Mouse (Mus musculus) lung, embryonic 14.5 days (tissue): ENCODE measurements around the gene Sox14. TPM values are rescaled to one million over a fixed set of nuclear protein-coding genes. Genes with fewer than 3 reads are reported as not detected.

ENCODE experiments used
- ATAC-seq: fragments of 200-750 bp; cut with Nextera tagmentation; 2 replicates; pipeline ENCODE4 v1.8.0; 2017; ENCODE audit warnings: mild to moderate bottlenecking, moderate TSS enrichment, moderate library complexity; ENCODE audit not compliant: insufficient read depth
- DNase-seq: peaks from one replicate; pipeline ENCODE4 v3.0.0-alpha.2; 2015
- H3K27ac ChIP-seq: fragments of 300-500 bp; sonication (generic); 2 replicates; pipeline ENCODE4 v1.5.1; 2014; ENCODE audit warnings: low read depth, mild to moderate bottlenecking, moderate library complexity
- H3K27me3 ChIP-seq: fragments of 300-500 bp; sonication (generic); 2 replicates; pipeline ENCODE4 v1.6.1; 2014; ENCODE audit warnings: low read length, control low read depth; ENCODE audit not compliant: insufficient read depth
- H3K36me3 ChIP-seq: fragments of 300-500 bp; sonication (generic); 2 replicates; pipeline ENCODE4 v1.6.1; 2014; ENCODE audit warnings: control low read depth; ENCODE audit not compliant: insufficient read depth
- H3K4me1 ChIP-seq: fragments of 300-500 bp; sonication (generic); 2 replicates; pipeline ENCODE4 v1.6.1; 2014; ENCODE audit warnings: antibody characterized with exemption, control low read depth; ENCODE audit not compliant: insufficient read depth
- H3K4me2 ChIP-seq: fragments of 300-500 bp; sonication (generic); 2 replicates; pipeline ENCODE4 v1.6.1; 2014; ENCODE audit warnings: mild to moderate bottlenecking
- H3K4me3 ChIP-seq: fragments of 300-500 bp; sonication (generic); 2 replicates; pipeline ENCODE4 v1.5.1; 2014; ENCODE audit warnings: low read depth, low read length
- H3K9ac ChIP-seq: fragments of 300-500 bp; sonication (generic); 2 replicates; pipeline ENCODE4 v1.6.1; 2014
- H3K9me3 ChIP-seq: fragments of 300-500 bp; sonication (generic); 2 replicates; pipeline ENCODE4 v1.6.1; 2016; ENCODE audit warnings: low read depth, low read length, control low read depth
- CTCF ChIP-seq: IDR thresholded peaks from 2 replicates; pipeline ENCODE4 v1.5.1; 2016; ENCODE audit warnings: antibody characterized with exemption, low read depth
- WGBS: fragments of 180-500 bp; shearing (Covaris S2); extraction: QIAGEN DNeasy Blood & Tissue Kit; methylation state at CpG from one replicate; pipeline ENCODE4 v1.1.7; 2014; 5-methylcytosine and 5-hydroxymethylcytosine counted together
- polyA plus RNA-seq: library from polyadenylated mRNA; unstranded; fragments of >200 nt; fragmentation: Nextera tagmentation; extraction: Ambion mirVana; gene quantifications from 2 replicates; pipeline ENCODE4 v1.2.1, GENCODE M21; 2014

Sox14 gene
- polyA plus RNA-seq: 0.09 TPM in 1 of 2 replicates, not detected in the other

- H3K9ac ChIP-seq: no peak within 1 kb of the TSS
Observed at GRCm38 (mm10) chr9:99875618-99876372, at the start of gene Sox14. Sox14 (minus strand) TSS chr9:99876170.

DNA sequence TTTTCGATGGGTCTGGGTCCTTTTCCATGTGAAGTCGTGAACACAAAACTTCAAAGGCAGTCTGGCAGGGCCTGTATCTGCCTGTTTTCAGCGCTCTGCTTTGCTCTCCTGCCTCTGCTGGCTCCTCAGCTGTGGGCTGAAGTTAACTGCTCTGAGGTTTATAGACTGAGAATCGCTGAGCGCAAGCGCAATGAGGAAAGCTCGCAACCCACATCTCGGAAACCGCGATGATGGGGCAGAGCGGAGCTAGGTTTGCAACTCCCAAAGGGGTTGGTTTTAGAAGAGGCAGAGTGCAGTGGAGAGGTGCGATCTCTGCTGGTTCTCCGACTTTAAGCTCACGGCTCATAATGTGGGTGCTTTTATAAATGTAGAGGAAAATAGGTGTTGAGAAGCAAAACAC is 3.3 kb upstream of the Sox14 start:
- no peaks in the 10 kb centered on the region for H3K36me3 ChIP-seq
- TF ChIP-seq CTCF: no peak
- peaks cover 66% of the 10 kb centered on the region for H3K27me3 ChIP-seq
- DNase-seq (peak; percentile 51), ATAC-seq (no peak)
- WGBS: 2% methylated on average over 14 of the region's 14 CpGs
- H3K4me3 ChIP-seq: no peak overlapping the region
- no peak overlapping the region for H3K4me2 ChIP-seq
- H3K9me3 ChIP-seq: no peaks in the 10 kb centered on the region
- no peak overlapping the region for H3K27ac ChIP-seq
- no peaks in the 10 kb centered on the region; the same call in 1 of the 2 replicates for H3K4me1 ChIP-seq
- no peak overlapping the region for H3K9ac ChIP-seq

More at GRCm38 (mm10) chr9:99875618-99876372, at the start of gene Sox14:
- peak within 1 kb of the TSS; percentile 19 for H3K4me3 ChIP-seq
- no peak for TF ChIP-seq CTCF
- peaks cover 94% of the 10 kb centered on the region for H3K27me3 ChIP-seq
- no peaks in the 10 kb centered on the region; the same call in 1 of the 2 replicates for H3K4me1 ChIP-seq
- H3K4me2 ChIP-seq: peak within 1 kb of the TSS; percentile 51
- DNase-seq (peak; percentile 65), ATAC-seq (peak; percentile 37)
- H3K36me3 ChIP-seq: no peaks in the 10 kb centered on the region
- H3K9me3 ChIP-seq: no peaks in the 10 kb centered on the region
- no peak within 1 kb of the TSS for H3K27ac ChIP-seq
- WGBS: under 1% methylated on average over 47 of the region's 47 CpGs

DNA sequence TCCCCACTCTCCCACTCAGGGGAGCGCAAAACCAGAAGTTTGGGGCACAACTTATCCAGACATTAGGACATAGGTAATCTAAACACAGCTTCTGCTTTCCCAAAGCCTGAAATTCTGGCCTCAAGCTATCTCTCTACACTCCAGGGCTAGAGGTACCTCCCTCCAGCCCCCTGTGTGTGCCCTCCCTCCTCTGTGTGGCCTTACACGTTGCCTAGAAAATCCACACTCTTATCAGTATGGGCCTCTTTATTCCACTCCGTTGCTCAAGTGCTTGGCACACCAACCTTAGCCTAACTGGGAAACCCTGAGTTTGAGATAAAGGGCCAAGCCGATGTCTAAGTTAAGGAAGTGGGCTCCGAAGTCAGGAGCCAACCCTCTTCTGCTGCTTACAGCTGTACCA is 2.6 kb upstream of the Sox14 start:
- Histone ChIP-seq H3K9ac (no peak overlapping the region), H3K36me3 (no peaks in the 10 kb centered on the region), H3K4me1 (no peaks in the 10 kb centered on the region; the same call in 1 of the 2 replicates), H3K4me2 (no peak overlapping the region), H3K4me3 (no peak overlapping the region), H3K27me3 (peaks cover 73% of the 10 kb centered on the region), H3K9me3 (no peaks in the 10 kb centered on the region), H3K27ac (no peak overlapping the region)
- TF ChIP-seq CTCF: no peak
- DNase-seq (peak; percentile 28), ATAC-seq (peak; percentile 62; the same call in 1 of the 2 replicates)
- 6% methylated on average over 5 of the region's 5 CpGs for WGBS

GRCm38 (mm10) chr9:99877056-99877546 is 1.1 kb upstream of the Sox14 start:
- H3K4me2 ChIP-seq: no peak overlapping the region
- H3K27me3 ChIP-seq: peaks cover 88% of the 10 kb centered on the region
- no peak for TF ChIP-seq CTCF

DNA sequence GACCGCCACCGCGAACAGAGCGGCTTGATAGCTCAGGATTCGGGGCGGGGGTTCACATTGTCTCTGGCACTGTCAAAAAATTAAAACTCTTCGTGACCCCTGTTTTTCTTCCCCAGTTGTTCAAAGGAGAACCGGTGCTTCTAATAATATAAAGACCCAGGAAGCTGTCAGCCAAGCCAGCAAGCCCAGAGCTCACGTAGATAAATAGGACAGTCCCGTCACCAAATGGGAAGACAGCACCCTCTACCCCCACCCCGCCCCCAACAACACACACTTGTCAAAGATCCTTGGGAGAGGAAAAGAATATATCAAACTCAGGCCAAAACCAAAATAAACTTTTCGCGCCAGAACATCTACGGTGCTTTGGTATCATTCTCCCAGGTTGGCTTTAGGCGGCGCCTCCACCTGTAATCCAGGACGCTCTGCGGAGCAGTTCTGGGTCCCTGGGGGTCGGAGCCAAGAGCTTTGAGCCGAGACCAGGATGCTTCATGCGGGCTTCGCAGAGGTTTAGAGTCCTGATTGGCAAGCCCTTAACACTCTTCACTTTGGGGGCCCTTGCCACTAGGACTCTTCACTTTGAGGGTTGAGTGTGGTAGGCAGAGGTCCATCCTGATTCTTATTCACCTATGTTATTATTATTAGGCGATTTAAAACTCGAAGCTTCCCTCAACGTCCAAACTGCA is 544 bp upstream of the Sox14 start:
- no peaks in the 10 kb centered on the region for H3K9me3 ChIP-seq
- TF ChIP-seq CTCF: no peak
- H3K9ac ChIP-seq: no peak overlapping the region
- H3K27ac ChIP-seq: no peak overlapping the region
- peak overlapping the region; percentile 19 for H3K4me3 ChIP-seq
- peaks cover 92% of the 10 kb centered on the region for H3K27me3 ChIP-seq
- H3K36me3 ChIP-seq: no peaks in the 10 kb centered on the region
- ATAC-seq (no peak), DNase-seq (no peak)
- H3K4me1 ChIP-seq: no peaks in the 10 kb centered on the region; the same call in 1 of the 2 replicates
- WGBS: 1% methylated on average over 25 of the region's 25 CpGs
- H3K4me2 ChIP-seq: peak overlapping the region; percentile 51

More at GRCm38 (mm10) chr9:99877056-99877546, 1.1 kb upstream of the Sox14 start:
- Histone ChIP-seq H3K4me3 (no peak overlapping the region; the same call in 1 of the 2 replicates), H3K27ac (no peak overlapping the region), H3K36me3 (no peaks in the 10 kb centered on the region), H3K9me3 (no peaks in the 10 kb centered on the region), H3K4me1 (no peaks in the 10 kb centered on the region; the same call in 1 of the 2 replicates), H3K9ac (no peak overlapping the region)
- no peak for ATAC-seq
- no peak for DNase-seq
- WGBS: 5% methylated on average over 22 of the region's 22 CpGs

GRCm38 (mm10) chr9:99874735-99875617 is 994 bp downstream of the Sox14 start:
- Histone ChIP-seq H3K4me3 (peak overlapping the region; percentile 19), H3K4me1 (no peaks in the 10 kb centered on the region; the same call in 1 of the 2 replicates), H3K9me3 (no peaks in the 10 kb centered on the region), H3K27ac (no peak overlapping the region), H3K9ac (no peak overlapping the region), H3K27me3 (peaks cover 98% of the 10 kb centered on the region), H3K4me2 (peak overlapping the region; percentile 51; the same call in 1 of the 2 replicates), H3K36me3 (no peaks in the 10 kb centered on the region)
- TF ChIP-seq CTCF: no peak
- WGBS: 2% methylated on average over 52 of the region's 52 CpGs
- ATAC-seq (peak; percentile 2; the same call in 1 of the 2 replicates), DNase-seq (peak; percentile 17)
